Mouse (Mus musculus) liver, adult 2 months (tissue): Measurements from ENCODE around the gene Cnst.

Experiments used
- CTCF ChIP-seq: fragments of 200-500 bp; IDR thresholded peaks from 2 replicates; pipeline ENCODE4 v1.5.1; 2011; ENCODE audit warnings: low read depth, low read length, control low read depth
- POLR2A ChIP-seq: fragments of 200-500 bp; IDR thresholded peaks from 2 replicates; pipeline ENCODE4 v1.6.1; 2011; ENCODE audit warnings: low read length, control low read depth; ENCODE audit not compliant: insufficient read depth; ENCODE audit errors: extremely low read depth

- TF ChIP-seq CTCF (no peak), POLR2A (no peak)
Observed at GRCm38 (mm10) chr1:179553949-179554347, 7.8 kb downstream of the Cnst start.
